Mouse (Mus musculus): ENCODE measurements around the gene Fam57b.

The Fam57b gene

GRCm38 (mm10) chr7:126799468-126800268, 2.2 kb downstream of the Fam57b start:
- DNase-seq, result peak; percentile 42

GRCm38 (mm10) chr7:126800269-126801056, 3.0 kb downstream of the Fam57b start:
- DNase-seq, result no peak

GRCm38 (mm10) chr7:126801057-126801422, 3.6 kb downstream of the Fam57b start:
- no peak for DNase-seq

GRCm38 (mm10) chr7:126802134-126802889, 4.8 kb downstream of the Fam57b start:
- no peak for DNase-seq

DNA sequence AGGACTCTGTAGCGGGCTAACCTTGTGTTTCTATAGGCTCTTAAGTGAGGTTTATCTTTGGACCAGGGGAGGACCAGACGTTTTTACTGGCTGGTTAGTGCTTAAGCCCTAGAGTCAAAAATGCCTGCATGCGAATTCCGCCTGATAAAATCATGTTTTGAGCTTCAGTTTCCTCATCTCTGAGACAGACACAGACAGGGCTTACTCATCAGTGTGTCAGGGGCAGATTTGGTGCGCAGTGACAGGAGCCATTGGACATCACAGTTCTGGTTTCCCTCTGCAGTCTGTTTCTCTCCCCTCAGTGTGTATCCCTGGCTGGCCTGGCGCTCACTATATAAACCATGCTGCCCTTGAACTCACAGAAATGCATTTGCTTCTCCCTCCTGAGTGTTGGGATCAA, 5.7 kb downstream of the Fam57b start:
- no peak for DNase-seq

DNA sequence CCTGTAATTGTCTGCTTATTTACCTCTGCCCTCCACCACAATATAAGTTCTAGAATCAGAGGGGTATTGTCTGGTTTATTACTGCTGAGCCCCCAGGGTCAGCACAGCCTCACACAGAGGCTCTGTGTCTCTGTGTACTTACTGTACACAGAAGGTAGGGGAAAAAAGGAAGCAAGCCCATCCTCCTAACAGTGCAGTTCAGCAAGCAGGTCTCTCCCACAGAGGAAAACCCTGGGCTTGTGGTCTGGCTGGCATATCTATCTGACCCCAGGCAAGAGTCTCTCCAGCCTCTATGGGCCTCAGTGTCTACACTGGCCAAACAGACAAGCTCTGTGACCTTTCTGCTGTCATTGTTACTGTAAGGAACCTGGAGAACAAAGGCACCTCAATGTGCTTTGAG, 6.3 kb downstream of the Fam57b start:
- DNase-seq, result no peak

GRCm38 (mm10) chr7:126806956-126807355, 9.5 kb downstream of the Fam57b start:
- no peak for DNase-seq

DNA sequence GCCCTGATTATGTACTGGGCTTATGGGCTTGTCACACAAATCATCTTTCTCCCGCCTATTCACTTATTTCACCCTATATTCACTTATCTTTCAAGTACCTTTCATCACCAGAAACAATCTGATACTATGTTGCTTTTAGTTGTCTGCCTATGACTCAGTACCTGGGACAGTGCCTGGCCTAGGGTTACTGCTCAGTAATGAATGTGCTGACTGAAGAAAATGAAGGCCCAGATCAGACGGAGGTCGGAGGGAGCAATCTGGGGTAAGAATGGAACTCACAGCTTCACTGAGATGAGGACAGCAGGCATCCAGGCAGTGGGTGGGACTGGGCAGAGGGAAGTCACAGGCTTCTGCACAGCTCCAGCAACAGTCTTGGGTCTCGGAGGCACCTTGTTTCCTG, 9.9 kb downstream of the Fam57b start:
- no peak for DNase-seq

- DNase-seq, result peak; percentile 88
Observed at GRCm38 (mm10) chr7:126808703-126809455, 11.4 kb downstream of the Fam57b start.

- no peak for DNase-seq
Observed at GRCm38 (mm10) chr7:126809723-126810369, 12.4 kb downstream of the Fam57b start.

DNA sequence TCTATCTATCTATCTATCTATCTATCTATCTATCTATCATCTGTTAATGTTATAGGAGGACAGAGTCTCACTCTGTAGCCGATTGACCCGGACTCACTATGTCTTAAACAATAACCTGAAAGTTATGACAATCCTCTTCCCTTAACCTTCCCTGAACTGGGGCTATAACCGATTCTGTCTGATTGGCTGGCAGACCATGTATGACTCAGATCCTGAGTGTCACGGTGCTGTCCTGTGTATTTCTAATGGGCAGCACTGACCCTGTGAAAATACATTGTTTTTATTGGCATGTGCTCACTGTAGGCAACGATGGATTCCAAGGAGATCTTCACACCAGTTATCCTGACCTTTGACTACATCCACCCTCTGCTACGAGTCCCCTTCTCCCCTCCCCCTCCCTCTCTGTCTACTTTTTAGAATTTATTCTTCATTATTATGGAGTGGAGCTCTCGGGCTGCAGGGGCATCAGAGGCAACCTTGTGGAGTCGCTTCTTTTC, 18.3 kb downstream of the Fam57b start:
- no peak for DNase-seq

DNA sequence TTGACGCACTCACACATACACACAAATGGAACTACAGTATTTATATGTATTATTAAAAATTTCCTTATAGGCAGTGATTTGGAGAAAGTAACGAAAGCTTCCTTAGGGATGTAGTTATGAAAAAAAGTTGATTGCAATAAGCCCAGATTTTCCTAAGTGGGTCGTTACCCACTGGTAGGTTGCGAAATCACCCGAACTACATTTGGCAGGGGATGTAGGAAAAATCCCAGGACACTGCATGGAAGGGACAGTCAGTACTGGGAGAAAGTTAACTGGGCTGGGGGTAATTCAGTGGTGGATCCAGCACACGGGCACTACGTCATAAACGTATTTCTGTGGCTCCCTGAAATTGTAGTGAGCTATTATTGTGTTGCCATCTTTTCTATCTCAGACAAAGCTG, 19.0 kb downstream of the Fam57b start:
- no peak for DNase-seq

DNA sequence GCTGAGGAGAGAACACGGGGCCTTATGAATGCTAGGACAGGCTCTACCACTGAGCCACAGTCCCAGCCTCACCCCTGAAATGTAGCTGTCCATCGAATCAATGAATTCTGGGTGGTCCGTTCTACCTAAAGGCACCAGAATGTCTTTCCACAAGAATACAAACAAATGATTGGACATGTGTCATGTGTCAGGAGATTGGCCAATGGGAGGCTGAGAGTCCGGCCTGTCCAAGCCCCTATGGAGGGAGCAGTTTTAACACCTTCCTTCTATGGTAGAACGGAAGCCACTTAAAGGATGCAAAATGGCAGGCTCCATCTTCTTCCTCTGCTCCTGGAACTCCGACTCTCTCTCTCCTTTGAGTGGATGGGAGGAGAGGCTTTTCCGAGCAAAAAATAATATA, 20.1 kb downstream of the Fam57b start:
- DNase-seq, result no peak

DNA sequence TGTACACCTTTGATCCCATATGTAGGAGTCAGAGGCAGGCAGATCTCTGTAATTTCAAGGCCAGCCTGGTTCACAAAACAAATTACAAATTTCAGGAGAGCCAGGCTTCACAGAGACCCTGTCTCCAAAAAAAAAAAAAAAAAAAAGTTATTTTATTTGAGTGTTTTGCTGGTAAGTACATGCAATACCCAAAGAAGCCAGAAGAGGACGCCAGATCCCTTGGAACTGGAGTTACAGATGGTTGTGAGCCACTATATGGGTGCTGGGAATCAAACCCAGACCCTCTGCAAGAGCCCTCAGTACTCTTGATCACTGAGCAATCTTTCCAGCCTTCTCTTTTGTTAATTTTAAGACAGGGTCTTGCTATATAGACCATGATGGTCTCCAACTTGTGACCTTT, 21.4 kb downstream of the Fam57b start:
- no peak for DNase-seq

DNA sequence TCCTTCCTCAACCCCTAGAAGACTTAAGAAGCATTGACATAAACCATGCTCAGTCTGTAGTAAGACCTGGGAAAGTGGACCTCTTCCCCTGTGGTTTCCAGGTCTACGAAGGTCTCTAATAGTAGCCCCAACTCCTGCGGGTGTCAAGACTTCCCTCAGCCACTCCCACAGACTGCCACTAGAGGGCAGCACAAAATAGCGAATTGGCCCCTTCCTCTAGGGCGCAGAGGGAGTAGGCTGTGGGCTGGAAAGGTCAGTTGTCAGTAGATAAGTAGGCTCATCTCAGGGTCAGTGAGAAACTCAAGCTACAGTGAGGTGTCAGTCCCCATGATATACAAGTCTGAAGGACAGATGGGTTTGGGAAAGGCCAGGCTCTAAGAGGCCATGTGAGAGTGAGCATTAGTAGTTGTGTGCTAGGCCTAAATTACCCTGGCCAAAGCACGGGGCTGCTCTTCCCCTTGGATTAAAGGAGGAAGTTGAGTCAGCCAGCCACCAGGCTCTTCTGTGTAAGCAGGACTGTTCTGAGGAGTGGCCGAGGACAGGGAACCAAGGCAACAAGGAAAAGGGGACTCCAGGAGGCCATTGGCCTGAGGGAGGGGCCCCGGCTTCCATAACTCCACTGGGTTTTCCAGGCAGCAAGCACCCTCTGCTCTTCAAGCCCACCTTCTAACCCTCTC, 24.5 kb downstream of the Fam57b start:
- peak; percentile 78 for DNase-seq

GRCm38 (mm10) chr7:126822741-126823140, 25.3 kb downstream of the Fam57b start:
- DNase-seq, result no peak

- no peak for DNase-seq
Observed at GRCm38 (mm10) chr7:126823202-126823711, 25.8 kb downstream of the Fam57b start.

- DNase-seq, result no peak
Observed at GRCm38 (mm10) chr7:126823940-126824339, 26.5 kb downstream of the Fam57b start.

- no peak for DNase-seq
Observed at GRCm38 (mm10) chr7:126825403-126825802, 27.9 kb downstream of the Fam57b start.

DNA sequence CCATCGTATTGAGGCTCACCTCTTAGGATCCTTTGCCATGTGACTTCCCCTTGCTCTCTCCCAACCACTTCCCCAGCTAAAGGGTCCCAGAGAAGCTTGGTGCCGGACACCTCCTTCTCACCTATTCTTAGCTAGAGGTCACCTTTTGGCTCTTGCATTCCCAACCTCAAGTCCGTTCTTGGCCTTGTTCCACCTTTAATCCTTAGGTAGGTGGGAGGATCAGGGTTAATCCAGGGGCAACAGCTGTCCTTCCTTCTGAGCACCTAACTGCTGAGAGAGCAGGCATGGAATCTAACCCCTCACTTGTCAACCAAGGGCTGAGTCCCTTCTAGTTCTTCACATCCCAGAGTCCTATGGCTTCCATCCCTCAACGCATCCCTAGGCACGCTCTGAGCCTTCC, 28.5 kb downstream of the Fam57b start:
- DNase-seq, result no peak

GRCm38 (mm10) chr7:126831539-126831938, 34.1 kb downstream of the Fam57b start, which contains the start of gene 4930451I11Rik:
Gene 4930451I11Rik, minus strand, starts transcription at chr7:126831639.
- no peak for DNase-seq

Measured in liver (tissue).